8 mouse cellular contexts compared by ENCODE assay signal in the genomic region with DNA sequence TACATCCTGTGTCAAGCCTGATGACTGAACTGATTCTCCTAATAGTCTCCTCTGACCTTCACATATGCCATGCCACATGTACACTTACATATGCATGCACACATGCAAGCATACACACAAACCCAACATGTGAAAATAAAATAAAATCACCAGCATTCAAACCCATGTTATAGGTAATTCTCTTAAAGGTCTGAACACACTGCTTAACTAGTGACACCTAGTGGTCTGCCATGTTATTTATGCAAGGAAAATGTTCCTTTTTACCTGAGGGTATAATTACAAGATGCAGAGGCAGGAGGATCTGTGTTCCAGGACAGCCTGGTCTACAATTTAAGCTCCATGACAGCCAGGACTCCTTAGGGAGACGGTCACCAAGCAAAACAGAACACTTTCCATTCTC. TPM values are rescaled to one million over a fixed set of nuclear protein-coding genes. Genes with fewer than 3 reads are reported as not detected.
DNase-seq lines count a peak whose midpoint lies in the region; ATAC-seq and TF ChIP-seq lines count a peak whose summit lies in the region.

No protein-coding gene starts in this region.

- no peaks in the 10 kb centered on the region for H3K4me1 ChIP-seq in liver, postnatal 0 days (ENCODE audit: insufficient read depth)
- no peaks in the 10 kb centered on the region for H3K4me1 ChIP-seq in liver, embryonic 11.5 days (replicated peaks; ENCODE audit: control insufficient read depth, insufficient read depth, low read length)

- no peaks in the 10 kb centered on the region for H3K9me3 ChIP-seq in liver, postnatal 0 days (ENCODE audit: low read length)
- H3K9me3 ChIP-seq in liver, embryonic 11.5 days (ENCODE audit: control insufficient read depth, low read length): no peaks in the 10 kb centered on the region

- ATAC-seq in frontal cortex, adult (ENCODE audit: low TSS enrichment): peak; percentile 86
- no peak for ATAC-seq in liver, postnatal 0 days
- no peak for ATAC-seq in liver, embryonic 11.5 days (replicated peaks; ENCODE audit: low FRiP score)

- peak; percentile 69 for TF ChIP-seq CTCF in liver, postnatal 0 days (IDR thresholded peaks at IDR 0.05; ENCODE audit: low read depth)

- H3K4me3 ChIP-seq in liver, postnatal 0 days (ENCODE audit: low read depth, low read length): no peak overlapping the region
- no peak overlapping the region for H3K4me3 ChIP-seq in liver, embryonic 11.5 days (ENCODE audit: low read depth, low read length)

- no peak for TF ChIP-seq EP300 in liver, postnatal 0 days (IDR thresholded peaks at IDR 0.05; ENCODE audit: low read depth)

- no peak overlapping the region for H3K4me2 ChIP-seq in liver, postnatal 0 days (ENCODE audit: low read depth, low read length)
- H3K4me2 ChIP-seq in liver, embryonic 11.5 days: no peak overlapping the region

- H3K9ac ChIP-seq in liver, postnatal 0 days (replicated peaks): no peak overlapping the region
- no peak overlapping the region for H3K9ac ChIP-seq in liver, embryonic 11.5 days (ENCODE audit: low read depth, low read length)

- no peak overlapping the region for H3K27ac ChIP-seq in liver, postnatal 0 days (ENCODE audit: low read depth)
- H3K27ac ChIP-seq in liver, embryonic 11.5 days (ENCODE audit: low read depth, low read length): no peak overlapping the region

- no peaks in the 10 kb centered on the region for H3K27me3 ChIP-seq in liver, postnatal 0 days (ENCODE audit: insufficient read depth, low read length)
- no peaks in the 10 kb centered on the region for H3K27me3 ChIP-seq in liver, embryonic 11.5 days (replicated peaks; ENCODE audit: control insufficient read depth, insufficient read depth, low read length)

- peaks cover 20% of the 10 kb centered on the region for H3K36me3 ChIP-seq in liver, postnatal 0 days (replicated peaks; ENCODE audit: insufficient read depth, low read length)
- peaks cover 21% of the 10 kb centered on the region for H3K36me3 ChIP-seq in liver, embryonic 11.5 days (ENCODE audit: control insufficient read depth, insufficient read depth, low read length)

- DNase-seq in frontal cortex, postnatal 25 days (ENCODE audit: low spot score in 2 of 2): no peak
- DNase-seq in liver, postnatal 0 days: no peak
- DNase-seq in liver, embryonic 11.5 days (ENCODE audit: low spot score): no peak
- peak; percentile 17 for DNase-seq in c-Kit-positive CD71-negative TER-119-negative erythroid progenitor cells, embryonic 14.5 days (ENCODE audit: low read depth)
- peak; percentile 41 for DNase-seq in naive thymus-derived CD4-positive, alpha-beta T cell, adult 2 months (ENCODE audit: low read depth)
- DNase-seq in urinary bladder, postnatal 14 days (ENCODE audit: low spot score): no peak
- DNase-seq in right cerebral cortex, postnatal 25 days: no peak

- 76% methylated on average over 1 of the region's 1 CpGs for WGBS in liver, postnatal 0 days (ENCODE audit: insufficient replicate concordance)
- WGBS in liver, embryonic 11.5 days: 81% methylated on average over 1 of the region's 1 CpGs

RNA-seq across cellular contexts. Expression of a gene that starts 32.1 kb away (rescaled TPM):
- 20.6 and 21.6 TPM in 2 replicates for polyA plus RNA-seq in liver, postnatal 0 days (2015; fragmentation: Nextera tagmentation; extraction: Ambion mirVana)
- polyA plus RNA-seq in liver, embryonic 11.5 days (2014; fragmentation: Nextera tagmentation; extraction: Ambion mirVana): 10.3 and 12.3 TPM in 2 replicates

RNA-seq across cellular contexts. Expression of a gene that starts 41.8 kb away (rescaled TPM):
- 1.2 TPM in 2 replicates for polyA plus RNA-seq in liver, postnatal 0 days (2015; fragmentation: Nextera tagmentation; extraction: Ambion mirVana)
- polyA plus RNA-seq in liver, embryonic 11.5 days (2014; fragmentation: Nextera tagmentation; extraction: Ambion mirVana): 8.8 and 9.0 TPM in 2 replicates

RNA-seq across cellular contexts. Expression of a gene that starts 58.6 kb away (rescaled TPM):
- not detected in 2 replicates for polyA plus RNA-seq in liver, postnatal 0 days (2015; fragmentation: Nextera tagmentation; extraction: Ambion mirVana)
- polyA plus RNA-seq in liver, embryonic 11.5 days (2014; fragmentation: Nextera tagmentation; extraction: Ambion mirVana): not detected in 2 replicates

Comparison
In these comparisons a context has a peak if more than half of its experiments do, and no peak if none do; other contexts are left out.
1. DNase-seq: peak in c-Kit-positive CD71-negative TER-119-negative erythroid progenitor cells, embryonic 14.5 days (single experiment) and naive thymus-derived CD4-positive, alpha-beta T cell, adult 2 months (single experiment); none in frontal cortex, postnatal 25 days (0 of 2), liver, postnatal 0 days (single experiment), liver, embryonic 11.5 days (single experiment), urinary bladder, postnatal 14 days (single experiment) and right cerebral cortex, postnatal 25 days (single experiment).